Mouse (Mus musculus): ENCODE results near the gene Cpxm2. TPM values are rescaled to one million over a fixed set of nuclear protein-coding genes. Genes with fewer than 3 reads are reported as not detected.

Gene Cpxm2
- total and polyA plus RNA-seq, 2 experiments from 2014 or later: 0.37 to 1.5 TPM

GRCm38 (mm10) chr7:132196581-132196980, 42.0 kb upstream of the Cpxm2 start:
- H3K36me3 ChIP-seq (replicated peaks; ENCODE audit: control insufficient read depth, insufficient read depth, low read length): no peaks in the 10 kb centered on the region
- TF ChIP-seq EP300 (IDR thresholded peaks at IDR 0.05; ENCODE audit: low read depth) (no peak), CTCF (IDR thresholded peaks at IDR 0.05; ENCODE audit: low read depth) (no peak)
- ATAC-seq (ENCODE audit: insufficient read depth, low read depth) (no peak; the same call in 1 of the 2 replicates), DNase-seq (ENCODE audit: low spot score) (no peak)
- H3K27ac ChIP-seq (ENCODE audit: low read depth): no peak overlapping the region
- no peak overlapping the region for H3K4me2 ChIP-seq (ENCODE audit: low read depth, low read length)
- WGBS: 68% methylated on average over 1 of the region's 1 CpGs
- no peak overlapping the region for H3K9ac ChIP-seq (replicated peaks; ENCODE audit: low read depth, low read length)
- no peaks in the 10 kb centered on the region for H3K9me3 ChIP-seq (replicated peaks; ENCODE audit: control insufficient read depth, low read length)
- no peak overlapping the region for H3K4me3 ChIP-seq (ENCODE audit: low read depth, low read length)
- no peaks in the 10 kb centered on the region for H3K4me1 ChIP-seq (ENCODE audit: control insufficient read depth, insufficient read depth)
- H3K27me3 ChIP-seq (ENCODE audit: control insufficient read depth, insufficient read depth, low read length): no peaks in the 10 kb centered on the region

DNA sequence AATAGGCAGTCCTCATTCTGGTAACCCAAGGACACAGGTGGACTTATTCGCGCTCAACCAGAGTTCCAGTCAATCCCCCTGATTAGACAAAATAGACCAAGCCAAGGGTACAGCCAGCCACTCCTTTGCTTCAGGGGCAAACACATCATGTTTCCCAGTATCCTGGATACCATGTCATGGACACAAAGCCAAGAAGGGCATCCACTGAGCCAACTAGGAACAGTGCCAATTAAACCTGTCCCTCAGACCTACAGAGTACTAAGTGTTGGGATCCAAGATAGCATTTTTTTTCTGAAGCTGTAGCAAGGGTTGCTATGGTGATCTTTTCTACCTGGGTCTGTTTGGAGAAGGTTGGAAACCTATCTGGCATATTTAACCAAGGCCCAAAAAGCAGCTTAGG, 39.1 kb upstream of the Cpxm2 start:
- Histone ChIP-seq H3K4me2 (ENCODE audit: low read depth, low read length) (no peak overlapping the region), H3K27me3 (ENCODE audit: control insufficient read depth, insufficient read depth, low read length) (no peaks in the 10 kb centered on the region), H3K4me1 (ENCODE audit: control insufficient read depth, insufficient read depth) (no peaks in the 10 kb centered on the region), H3K27ac (ENCODE audit: low read depth) (no peak overlapping the region), H3K4me3 (ENCODE audit: low read depth, low read length) (no peak overlapping the region), H3K9me3 (replicated peaks; ENCODE audit: control insufficient read depth, low read length) (no peaks in the 10 kb centered on the region), H3K36me3 (replicated peaks; ENCODE audit: control insufficient read depth, insufficient read depth, low read length) (no peaks in the 10 kb centered on the region), H3K9ac (replicated peaks; ENCODE audit: low read depth, low read length) (no peak overlapping the region)
- ATAC-seq (ENCODE audit: insufficient read depth, low read depth): no peak
- TF ChIP-seq EP300 (IDR thresholded peaks at IDR 0.05; ENCODE audit: low read depth) (no peak), CTCF (IDR thresholded peaks at IDR 0.05; ENCODE audit: low read depth) (no peak)
- DNase-seq (ENCODE audit: low spot score): no peak
- WGBS: 75% methylated on average over 2 of the region's 2 CpGs

DNA sequence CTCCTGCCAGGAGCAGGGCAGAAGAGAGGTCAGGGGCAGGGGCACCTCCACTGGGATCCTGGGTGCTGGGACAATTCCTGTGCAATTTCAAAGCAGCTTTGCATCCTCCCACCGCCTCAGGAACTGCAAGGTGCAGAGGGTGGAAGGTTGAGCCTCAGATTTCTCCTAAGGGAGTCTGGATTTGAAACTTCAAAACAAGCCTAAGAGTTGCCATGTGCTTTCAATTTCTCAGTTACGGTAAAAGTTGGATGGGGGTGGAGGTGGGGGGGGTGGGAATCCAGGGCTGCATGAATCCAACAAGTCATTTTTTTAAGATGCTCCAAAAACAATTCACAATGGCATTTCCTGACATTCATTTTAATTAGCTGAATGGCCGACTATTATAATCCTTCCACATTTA, 32.9 kb upstream of the Cpxm2 start:
- Histone ChIP-seq H3K9ac (replicated peaks; ENCODE audit: low read depth, low read length) (no peak overlapping the region), H3K4me2 (ENCODE audit: low read depth, low read length) (no peak overlapping the region), H3K27ac (ENCODE audit: low read depth) (no peak overlapping the region), H3K4me3 (ENCODE audit: low read depth, low read length) (no peak overlapping the region), H3K4me1 (ENCODE audit: control insufficient read depth, insufficient read depth) (no peaks in the 10 kb centered on the region), H3K27me3 (ENCODE audit: control insufficient read depth, insufficient read depth, low read length) (no peaks in the 10 kb centered on the region), H3K9me3 (replicated peaks; ENCODE audit: control insufficient read depth, low read length) (no peaks in the 10 kb centered on the region), H3K36me3 (replicated peaks; ENCODE audit: control insufficient read depth, insufficient read depth, low read length) (no peaks in the 10 kb centered on the region)
- WGBS: 53% methylated on average over 3 of the region's 3 CpGs
- ATAC-seq (ENCODE audit: insufficient read depth, low read depth) (no peak), DNase-seq (ENCODE audit: low spot score) (no peak)
- TF ChIP-seq CTCF (IDR thresholded peaks at IDR 0.05; ENCODE audit: low read depth) (no peak), EP300 (IDR thresholded peaks at IDR 0.05; ENCODE audit: low read depth) (no peak)

- Histone ChIP-seq H3K4me3 (ENCODE audit: low read depth, low read length) (no peak overlapping the region), H3K9me3 (replicated peaks; ENCODE audit: control insufficient read depth, low read length) (no peaks in the 10 kb centered on the region), H3K27ac (ENCODE audit: low read depth) (no peak overlapping the region), H3K27me3 (ENCODE audit: control insufficient read depth, insufficient read depth, low read length) (no peaks in the 10 kb centered on the region), H3K4me2 (ENCODE audit: low read depth, low read length) (no peak overlapping the region), H3K4me1 (ENCODE audit: control insufficient read depth, insufficient read depth) (no peaks in the 10 kb centered on the region), H3K9ac (replicated peaks; ENCODE audit: low read depth, low read length) (no peak overlapping the region), H3K36me3 (replicated peaks; ENCODE audit: control insufficient read depth, insufficient read depth, low read length) (no peaks in the 10 kb centered on the region)
- ATAC-seq (ENCODE audit: insufficient read depth, low read depth) (no peak), DNase-seq (ENCODE audit: low spot score) (no peak)
- 52% methylated on average over 5 of the region's 5 CpGs for WGBS
- TF ChIP-seq CTCF (IDR thresholded peaks at IDR 0.05; ENCODE audit: low read depth) (no peak), EP300 (IDR thresholded peaks at IDR 0.05; ENCODE audit: low read depth) (no peak)
Observed at GRCm38 (mm10) chr7:132183892-132184404, 29.4 kb upstream of the Cpxm2 start.

- DNase-seq (ENCODE audit: low spot score) (no peak), ATAC-seq (ENCODE audit: insufficient read depth, low read depth) (no peak)
- no peak overlapping the region for H3K4me3 ChIP-seq (ENCODE audit: low read depth, low read length)
- no peaks in the 10 kb centered on the region for H3K9me3 ChIP-seq (replicated peaks; ENCODE audit: control insufficient read depth, low read length)
- H3K27me3 ChIP-seq (ENCODE audit: control insufficient read depth, insufficient read depth, low read length): no peaks in the 10 kb centered on the region
- H3K36me3 ChIP-seq (replicated peaks; ENCODE audit: control insufficient read depth, insufficient read depth, low read length): no peaks in the 10 kb centered on the region
- no peak overlapping the region for H3K27ac ChIP-seq (ENCODE audit: low read depth)
- 87% methylated on average over 4 of the region's 4 CpGs for WGBS
- TF ChIP-seq CTCF (IDR thresholded peaks at IDR 0.05; ENCODE audit: low read depth): no peak
- TF ChIP-seq EP300 (IDR thresholded peaks at IDR 0.05; ENCODE audit: low read depth): no peak
- H3K4me2 ChIP-seq (ENCODE audit: low read depth, low read length): no peak overlapping the region
- no peaks in the 10 kb centered on the region for H3K4me1 ChIP-seq (ENCODE audit: control insufficient read depth, insufficient read depth)
- H3K9ac ChIP-seq (replicated peaks; ENCODE audit: low read depth, low read length): no peak overlapping the region
Observed at GRCm38 (mm10) chr7:132181586-132182198, 27.2 kb upstream of the Cpxm2 start.

DNA sequence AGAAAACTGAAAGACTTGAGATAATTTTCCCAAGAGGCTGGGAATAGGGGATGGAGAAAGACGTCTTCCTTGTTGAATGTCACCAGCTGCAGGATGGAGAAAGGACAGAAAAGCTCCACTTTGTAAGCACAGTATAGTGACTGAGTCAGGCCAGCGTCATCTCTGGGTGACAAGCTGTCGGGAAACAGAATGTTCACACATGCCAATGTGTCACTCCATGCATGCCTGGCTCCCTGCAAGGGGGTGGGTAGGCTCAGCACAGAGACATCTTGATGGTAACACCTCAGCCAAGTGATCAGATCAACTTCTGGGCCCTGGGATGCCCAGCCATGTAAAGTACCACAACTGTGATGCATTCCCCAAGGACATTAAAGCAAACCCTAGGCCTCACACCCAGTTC, 26.5 kb upstream of the Cpxm2 start:
- Histone ChIP-seq H3K4me3 (ENCODE audit: low read depth, low read length) (no peak overlapping the region), H3K9me3 (replicated peaks; ENCODE audit: control insufficient read depth, low read length) (no peaks in the 10 kb centered on the region), H3K4me2 (ENCODE audit: low read depth, low read length) (no peak overlapping the region), H3K9ac (replicated peaks; ENCODE audit: low read depth, low read length) (no peak overlapping the region), H3K36me3 (replicated peaks; ENCODE audit: control insufficient read depth, insufficient read depth, low read length) (no peaks in the 10 kb centered on the region), H3K27me3 (ENCODE audit: control insufficient read depth, insufficient read depth, low read length) (no peaks in the 10 kb centered on the region), H3K4me1 (ENCODE audit: control insufficient read depth, insufficient read depth) (no peaks in the 10 kb centered on the region), H3K27ac (ENCODE audit: low read depth) (no peak overlapping the region)
- TF ChIP-seq EP300 (IDR thresholded peaks at IDR 0.05; ENCODE audit: low read depth): no peak
- TF ChIP-seq CTCF (IDR thresholded peaks at IDR 0.05; ENCODE audit: low read depth): no peak
- 31% methylated on average over 3 of the region's 3 CpGs for WGBS
- no peak for DNase-seq (ENCODE audit: low spot score)
- no peak for ATAC-seq (ENCODE audit: insufficient read depth, low read depth)

Measured in heart, postnatal 0 days (tissue).